Mouse (Mus musculus) granulocyte monocyte progenitor cell, adult 5-6 weeks (primary cell): Measurements from ENCODE around the gene Maged1. TPM values are rescaled to one million over a fixed set of nuclear protein-coding genes. Genes with fewer than 3 reads are reported as not detected.

ENCODE experiments used
- total RNA-seq, 2 experiments: library from RNA; stranded (forward) in 1 of 2; stranded (reverse) in 1 of 2; fragments of 200-712, 200-1000 nt in 1 of 2; fragments of >200 nt in 1 of 2; fragmentation: Nextera tagmentation in 1 of 2; gene quantifications; 2 replicates each; pipeline ENCODE4 v1.2.3; 2014 to 2017

Maged1 gene
- total RNA-seq, 2 experiments from 2014 or later, result 5.4 to 8.1 TPM

Other genes with a start within 250 kb of the Maged1 start
- not detected in 2 replicates for gene Fam90a1b, start 175.4 kb downstream of the Maged1 start, total RNA-seq (2014; fragmentation: Nextera tagmentation)
- not detected in 2 replicates for gene Fam90a1b, start 175.4 kb downstream of the Maged1 start, total RNA-seq (2017)
- 22.9 and 47.4 TPM in 2 replicates for gene Apoo, start 175.0 kb downstream of the Maged1 start, total RNA-seq (2014; fragmentation: Nextera tagmentation)
- 18.1 and 19.5 TPM in 2 replicates for gene Apoo, start 175.0 kb downstream of the Maged1 start, total RNA-seq (2017)
- gene Gspt2, start 93.9 kb upstream of the Maged1 start, total RNA-seq (2014; fragmentation: Nextera tagmentation), result 16.6 and 18.9 TPM in 2 replicates
- gene Gspt2, start 93.9 kb upstream of the Maged1 start, total RNA-seq (2017), result 11.3 and 12.8 TPM in 2 replicates
- gene Zxdb, start 182.4 kb upstream of the Maged1 start, total RNA-seq (2014; fragmentation: Nextera tagmentation), result 4.6 and 5.0 TPM in 2 replicates
- 4.8 and 6.8 TPM in 2 replicates for gene Zxdb, start 182.4 kb upstream of the Maged1 start, total RNA-seq (2017)